Mouse (Mus musculus) stomach, embryonic 14.5 days (tissue): Measurements from ENCODE around the gene Prr23a2. TPM values are rescaled to one million over a fixed set of nuclear protein-coding genes. Genes with fewer than 3 reads are reported as not detected.
"Not testable (repeated sequence)": the region's sequence is repeated elsewhere in the genome, so short reads cannot be mapped to it uniquely, and the experiment has no call there.

Source experiments
- ATAC-seq: fragments of 200-750 bp; cut with Nextera tagmentation; 2 replicates; pipeline ENCODE4 v1.8.0; 2017; ENCODE audit warnings: low read depth, moderate TSS enrichment; ENCODE audit not compliant: insufficient number of reproducible peaks, insufficient read depth, low FRiP score
- H3K27ac ChIP-seq: fragments of 300-500 bp; sonication (generic); 2 replicates; pipeline ENCODE4 v1.5.1; 2014; ENCODE audit warnings: mild to moderate bottlenecking, low read length, moderate library complexity, mixed read lengths
- H3K27me3 ChIP-seq: fragments of 300-500 bp; sonication (generic); 2 replicates; pipeline ENCODE4 v1.6.1; 2014; ENCODE audit warnings: low read length, control low read depth, mixed read lengths; ENCODE audit not compliant: control insufficient read depth, insufficient read depth
- H3K36me3 ChIP-seq: fragments of 300-500 bp; sonication (generic); 2 replicates; pipeline ENCODE4 v1.6.1; 2014; ENCODE audit warnings: mild to moderate bottlenecking, control low read depth, low read length, moderate library complexity, mixed read lengths; ENCODE audit not compliant: control insufficient read depth, insufficient read depth
- H3K4me1 ChIP-seq: fragments of 300-500 bp; sonication (generic); 2 replicates; pipeline ENCODE4 v1.6.1; 2014; ENCODE audit warnings: low read length, control low read depth, mixed read lengths; ENCODE audit not compliant: control insufficient read depth, insufficient read depth
- H3K4me2 ChIP-seq: fragments of 300-500 bp; sonication (generic); replicated peaks from 2 replicates; pipeline ENCODE4 v1.6.1; 2014; ENCODE audit warnings: low read depth, low read length, control low read depth
- H3K4me3 ChIP-seq: fragments of 300-500 bp; sonication (generic); 2 replicates; pipeline ENCODE4 v1.5.1; 2014; ENCODE audit warnings: low read depth, low read length, control low read depth
- H3K9ac ChIP-seq: fragments of 300-500 bp; sonication (generic); replicated peaks from 2 replicates; pipeline ENCODE4 v1.6.1; 2014; ENCODE audit warnings: low read depth, mild to moderate bottlenecking, control low read depth, low read length, moderate library complexity, mixed read lengths
- H3K9me3 ChIP-seq: fragments of 300-500 bp; sonication (generic); 2 replicates; pipeline ENCODE4 v1.6.1; 2016; ENCODE audit warnings: low read depth, low read length, control low read depth; ENCODE audit not compliant: control insufficient read depth
- WGBS: fragments of 180-500 bp; shearing (Covaris S2); extraction: QIAGEN DNeasy Blood & Tissue Kit; methylation state at CpG from one replicate; pipeline ENCODE4 v1.1.7; 2014; 5-methylcytosine and 5-hydroxymethylcytosine counted together
- polyA plus RNA-seq: library from polyadenylated mRNA; unstranded; fragments of >200 nt; fragmentation: Nextera tagmentation; extraction: Ambion mirVana; gene quantifications from 2 replicates; pipeline ENCODE4 v1.2.1, GENCODE M21; 2014

The Prr23a2 gene
- polyA plus RNA-seq = not detected in 2 replicates

DNA sequence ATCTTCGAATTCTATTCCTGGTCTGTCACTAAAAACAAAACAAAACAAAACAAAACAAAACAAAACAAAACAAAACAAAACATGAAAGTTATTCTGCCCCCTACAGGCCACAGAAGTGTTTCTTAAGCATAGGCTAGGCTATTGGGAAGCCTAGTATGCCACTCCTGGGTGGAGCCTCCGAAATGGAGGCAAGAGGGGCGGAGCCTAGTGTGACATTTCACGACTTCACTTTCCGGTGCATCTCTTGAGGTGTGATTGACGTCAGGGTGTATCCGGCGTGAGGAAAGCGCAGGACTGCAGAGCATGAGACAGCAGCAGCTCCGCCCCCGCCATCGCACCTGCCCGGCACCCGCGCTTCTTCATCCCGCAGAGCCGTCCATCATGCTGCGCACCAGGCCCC, at the start of gene Prr23a2:
TSS of gene Prr23a2 (plus strand) at position 285 of the 400 bp plus-strand sequence.
- Histone ChIP-seq H3K27me3 (no peaks in the 10 kb centered on the region), H3K4me1 (no peaks in the 10 kb centered on the region), H3K4me3 (no peak within 1 kb of the TSS), H3K9ac (no peak within 1 kb of the TSS), H3K36me3 (no peaks in the 10 kb centered on the region), H3K27ac (no peak within 1 kb of the TSS), H3K4me2 (no peak within 1 kb of the TSS), H3K9me3 (no peaks in the 10 kb centered on the region)
- WGBS = 65% methylated on average over 18 of the region's 18 CpGs
- no peak for ATAC-seq

DNA sequence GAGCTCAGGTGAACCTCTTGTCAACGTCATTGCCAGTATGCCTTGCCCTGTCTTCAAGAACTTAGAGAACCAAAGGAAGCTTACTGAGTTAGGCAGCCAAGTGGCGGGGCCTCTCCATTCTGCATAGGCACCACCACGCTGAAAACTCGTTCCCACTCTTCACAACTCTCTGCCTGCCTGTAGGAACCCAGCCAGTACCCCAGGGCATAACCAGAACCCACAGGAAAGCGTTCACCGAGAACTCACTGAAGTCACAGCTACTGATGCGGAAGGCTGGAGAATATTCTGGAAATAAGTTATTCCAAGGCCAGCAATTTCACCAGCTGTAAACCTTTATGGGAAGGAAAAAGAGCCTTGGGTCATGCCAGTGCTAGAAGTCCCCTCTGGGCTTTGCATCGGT, 48.7 kb upstream of the Prr23a2 start:
- Histone ChIP-seq H3K27ac (no peak overlapping the region), H3K9ac (no peak overlapping the region), H3K36me3 (no peaks in the 10 kb centered on the region), H3K27me3 (no peaks in the 10 kb centered on the region), H3K9me3 (no peaks in the 10 kb centered on the region), H3K4me1 (no peaks in the 10 kb centered on the region), H3K4me2 (no peak overlapping the region), H3K4me3 (no peak overlapping the region)
- 85% methylated on average over 8 of the region's 8 CpGs for WGBS
- no peak for ATAC-seq

DNA sequence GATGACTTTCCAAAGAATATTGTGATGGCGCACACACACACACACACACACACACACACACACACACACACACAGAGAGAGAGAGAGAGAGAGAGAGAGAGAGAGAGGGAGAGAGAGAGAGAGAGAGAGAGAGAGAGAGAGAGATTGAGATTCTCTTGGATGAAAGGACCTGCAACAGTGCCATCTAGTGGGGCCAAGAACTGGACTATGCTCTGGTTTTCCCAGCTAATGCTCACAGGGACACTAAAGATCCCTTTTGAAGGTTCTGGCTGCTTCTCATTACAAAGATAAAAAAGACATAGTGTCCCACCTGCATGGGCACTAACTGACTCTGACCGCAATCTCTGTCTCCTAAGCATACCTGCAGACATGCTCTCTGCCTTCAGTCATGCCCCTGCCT, 46.8 kb upstream of the Prr23a2 start:
- H3K27ac ChIP-seq, ATAC-seq: not testable (repeated sequence)
- 64% methylated on average over 2 of the region's 2 CpGs for WGBS

DNA sequence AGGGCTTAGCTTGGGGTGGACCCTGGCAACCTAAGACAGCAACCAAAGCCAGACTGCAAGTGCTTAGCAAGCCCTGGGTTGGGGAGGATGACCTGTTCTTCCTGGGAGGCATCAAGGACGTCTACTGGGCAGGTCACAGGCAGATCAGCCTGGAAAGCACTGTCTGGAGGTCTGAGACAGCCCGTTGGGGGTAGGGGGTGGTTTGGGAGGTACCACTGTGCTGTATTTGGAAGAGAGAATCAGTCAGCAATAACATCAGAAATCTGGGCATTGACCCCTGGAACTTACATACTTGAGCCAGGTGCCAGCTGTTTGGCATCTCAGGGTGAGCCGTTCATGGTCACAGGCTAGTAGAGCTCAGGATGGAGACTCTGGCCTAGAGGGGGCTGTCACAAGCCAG, 40.2 kb upstream of the Prr23a2 start:
- no peak overlapping the region for H3K4me3 ChIP-seq
- no peak for ATAC-seq
- H3K9ac ChIP-seq = no peak overlapping the region
- no peak overlapping the region for H3K27ac ChIP-seq
- WGBS = 57% methylated on average over 3 of the region's 3 CpGs
- no peaks in the 10 kb centered on the region for H3K36me3 ChIP-seq
- H3K27me3 ChIP-seq = no peaks in the 10 kb centered on the region
- no peaks in the 10 kb centered on the region for H3K4me1 ChIP-seq
- no peak overlapping the region for H3K4me2 ChIP-seq
- no peaks in the 10 kb centered on the region for H3K9me3 ChIP-seq

More for the DNA sequence above, 46.8 kb upstream of the Prr23a2 start:
- not testable (repeated sequence) for H3K4me3 ChIP-seq, H3K4me1 ChIP-seq, H3K4me2 ChIP-seq, H3K27me3 ChIP-seq, H3K9ac ChIP-seq, H3K36me3 ChIP-seq, H3K9me3 ChIP-seq

DNA sequence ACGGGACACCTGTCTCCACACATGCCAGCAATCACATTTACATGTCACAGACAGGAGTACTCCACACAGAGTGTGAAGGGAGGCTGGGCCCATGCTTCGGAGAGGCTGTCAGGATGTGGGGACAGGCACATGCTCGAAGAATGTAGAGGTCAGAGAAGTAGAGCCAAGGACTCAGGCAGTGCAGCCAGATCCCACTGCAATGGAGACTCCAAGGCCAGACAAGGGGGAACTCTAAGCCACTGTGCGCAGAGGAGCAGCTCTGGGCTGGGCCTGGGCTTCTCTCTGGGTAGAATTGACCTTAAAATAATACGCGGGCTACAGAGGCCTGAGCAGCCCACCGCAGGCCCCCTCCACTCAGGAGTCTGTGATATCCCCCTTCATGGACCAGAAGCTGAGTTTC, 38.7 kb upstream of the Prr23a2 start:
- H3K27me3 ChIP-seq = no peaks in the 10 kb centered on the region
- H3K9me3 ChIP-seq = no peaks in the 10 kb centered on the region
- H3K4me1 ChIP-seq = no peaks in the 10 kb centered on the region
- no peak overlapping the region for H3K27ac ChIP-seq
- ATAC-seq = no peak
- H3K36me3 ChIP-seq = no peaks in the 10 kb centered on the region
- no peak overlapping the region for H3K4me3 ChIP-seq
- H3K4me2 ChIP-seq = no peak overlapping the region
- 79% methylated on average over 7 of the region's 7 CpGs for whole genome bisulfite sequencing
- H3K9ac ChIP-seq = no peak overlapping the region

DNA sequence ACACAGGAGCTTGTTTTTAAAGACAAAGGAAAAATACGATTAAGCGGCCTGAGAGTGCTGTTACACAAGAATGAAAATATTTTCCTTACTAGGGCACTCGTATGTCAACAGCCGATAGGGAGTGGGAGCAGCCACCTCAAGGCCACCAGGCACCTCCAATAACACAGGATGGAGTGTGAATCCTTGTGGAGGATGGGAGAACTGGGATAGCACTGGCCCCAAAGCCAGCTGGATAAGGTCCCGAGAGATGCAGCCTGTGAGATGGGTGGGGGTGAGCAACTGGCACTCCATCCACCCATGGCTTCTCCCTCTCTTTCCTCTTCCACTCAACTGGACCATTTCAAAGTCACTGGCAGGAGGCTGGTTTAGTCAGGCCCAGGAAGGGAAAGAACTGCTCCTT, 37.3 kb upstream of the Prr23a2 start:
- Histone ChIP-seq H3K36me3 (no peaks in the 10 kb centered on the region), H3K9ac (no peak overlapping the region), H3K27me3 (no peaks in the 10 kb centered on the region), H3K4me2 (no peak overlapping the region), H3K4me3 (no peak overlapping the region), H3K27ac (no peak overlapping the region), H3K4me1 (no peaks in the 10 kb centered on the region), H3K9me3 (no peaks in the 10 kb centered on the region)
- no peak for ATAC-seq
- 83% methylated on average over 5 of the region's 5 CpGs for WGBS

DNA sequence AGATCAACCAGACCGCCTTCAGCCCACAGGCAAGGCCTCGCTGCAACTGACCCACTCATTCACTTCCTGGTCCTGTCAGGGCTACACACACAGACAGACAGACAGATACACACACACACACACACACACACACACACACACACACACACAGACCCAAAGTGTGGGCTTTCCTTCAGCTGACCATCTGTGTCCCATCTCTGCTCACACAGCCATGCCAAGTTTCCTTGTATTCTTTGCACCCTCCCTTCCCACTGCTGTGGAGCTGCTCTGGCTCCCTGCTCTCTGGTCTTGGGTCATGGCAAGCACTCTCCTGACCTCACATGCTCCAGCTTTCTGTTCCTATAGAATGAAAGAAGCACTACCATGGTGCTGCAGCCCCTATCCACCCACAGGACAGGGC, 36.8 kb upstream of the Prr23a2 start:
- no peaks in the 10 kb centered on the region for H3K4me1 ChIP-seq
- no peak overlapping the region for H3K4me3 ChIP-seq
- no peak for ATAC-seq
- no peak overlapping the region for H3K4me2 ChIP-seq
- no peaks in the 10 kb centered on the region for H3K9me3 ChIP-seq
- no peak overlapping the region for H3K27ac ChIP-seq
- H3K36me3 ChIP-seq = no peaks in the 10 kb centered on the region
- no peaks in the 10 kb centered on the region for H3K27me3 ChIP-seq
- H3K9ac ChIP-seq = no peak overlapping the region
- 89% methylated on average over 2 of the region's 2 CpGs for WGBS

DNA sequence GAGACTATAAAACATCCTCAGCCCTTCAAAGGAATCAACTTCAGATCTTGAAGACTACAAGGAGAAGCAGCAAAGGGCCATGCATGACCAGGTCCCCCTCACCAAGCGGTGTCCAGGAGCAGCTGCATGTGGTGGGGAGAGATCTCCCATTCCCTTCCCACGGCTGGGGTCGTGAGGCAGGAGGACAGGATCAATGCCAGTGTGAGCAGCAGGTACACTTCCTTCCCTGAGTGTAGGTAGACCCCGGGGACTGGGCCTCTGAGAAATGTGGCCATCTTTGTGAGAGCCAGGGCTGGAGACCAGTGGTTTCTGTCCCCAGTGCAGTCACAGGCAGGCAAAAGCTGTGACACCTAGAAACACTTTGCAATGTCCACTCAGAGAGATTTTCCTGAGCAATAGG, 35.8 kb upstream of the Prr23a2 start:
- H3K9ac ChIP-seq = no peak overlapping the region
- H3K27me3 ChIP-seq = no peaks in the 10 kb centered on the region
- no peak overlapping the region for H3K4me2 ChIP-seq
- no peaks in the 10 kb centered on the region for H3K36me3 ChIP-seq
- 83% methylated on average over 4 of the region's 4 CpGs for WGBS
- ATAC-seq = no peak
- H3K4me1 ChIP-seq = no peaks in the 10 kb centered on the region
- H3K4me3 ChIP-seq = no peak overlapping the region
- no peaks in the 10 kb centered on the region for H3K9me3 ChIP-seq
- no peak overlapping the region for H3K27ac ChIP-seq

DNA sequence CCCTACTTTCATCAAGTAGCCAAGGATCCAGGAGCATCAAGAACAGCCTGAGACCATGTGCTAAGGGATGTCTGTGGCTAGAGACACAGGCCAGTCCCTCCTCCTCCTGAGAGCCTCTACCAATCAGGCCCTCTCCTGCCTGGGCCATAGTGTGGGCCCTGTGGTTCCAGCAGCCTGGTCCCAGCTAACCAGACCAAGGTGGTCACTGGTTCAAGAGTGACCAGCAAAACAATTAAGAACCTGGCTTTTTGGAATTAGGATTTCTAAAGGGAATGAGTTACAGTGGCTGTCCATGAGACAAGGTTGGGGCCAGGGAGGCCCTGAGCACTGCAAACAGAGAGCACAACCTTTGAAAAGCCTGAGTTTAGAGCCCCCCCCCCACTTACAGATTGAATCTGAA, 35.2 kb upstream of the Prr23a2 start:
- ATAC-seq = no peak
- H3K4me1 ChIP-seq = no peaks in the 10 kb centered on the region
- no peak overlapping the region for H3K27ac ChIP-seq
- no peak overlapping the region for H3K9ac ChIP-seq
- no peaks in the 10 kb centered on the region for H3K27me3 ChIP-seq
- H3K36me3 ChIP-seq = no peaks in the 10 kb centered on the region
- H3K4me3 ChIP-seq = no peak overlapping the region
- no peaks in the 10 kb centered on the region for H3K9me3 ChIP-seq
- no peak overlapping the region for H3K4me2 ChIP-seq
